Mouse (Mus musculus) layer of hippocampus, adult 18-20 months (tissue): Measurements from ENCODE around the gene Esam. TPM values are rescaled to one million over a fixed set of nuclear protein-coding genes. Genes with fewer than 3 reads are reported as not detected.

Experiments used
- DNase-seq, 2 experiments: peaks; one replicate each; pipeline ENCODE4 v3.0.0; 2022; ENCODE audit warnings: low spot score in 2 of 2
- long read RNA-seq: library from polyadenylated mRNA; stranded (forward); transcript quantifications from one replicate; pipeline ENCODE4 v2.0.0, GENCODE M21; 2021
- total RNA-seq, 2 experiments: library from RNA; stranded (reverse); gene quantifications; 2 replicates each; pipeline ENCODE4 v1.2.3; 2021

The Esam gene
- total RNA-seq = 10 to 100 TPM; 13.1 to 14.3 TPM
- long read RNA-seq, transcript Esam-201 (7 exons, 1,865 nt) = major isoform, 16 of 21 reads
- long read RNA-seq, partial matches to known transcripts = 1 of 21 reads
- long read RNA-seq, other reads (novel, unspliced or antisense) = 4 of 21 reads

DNA sequence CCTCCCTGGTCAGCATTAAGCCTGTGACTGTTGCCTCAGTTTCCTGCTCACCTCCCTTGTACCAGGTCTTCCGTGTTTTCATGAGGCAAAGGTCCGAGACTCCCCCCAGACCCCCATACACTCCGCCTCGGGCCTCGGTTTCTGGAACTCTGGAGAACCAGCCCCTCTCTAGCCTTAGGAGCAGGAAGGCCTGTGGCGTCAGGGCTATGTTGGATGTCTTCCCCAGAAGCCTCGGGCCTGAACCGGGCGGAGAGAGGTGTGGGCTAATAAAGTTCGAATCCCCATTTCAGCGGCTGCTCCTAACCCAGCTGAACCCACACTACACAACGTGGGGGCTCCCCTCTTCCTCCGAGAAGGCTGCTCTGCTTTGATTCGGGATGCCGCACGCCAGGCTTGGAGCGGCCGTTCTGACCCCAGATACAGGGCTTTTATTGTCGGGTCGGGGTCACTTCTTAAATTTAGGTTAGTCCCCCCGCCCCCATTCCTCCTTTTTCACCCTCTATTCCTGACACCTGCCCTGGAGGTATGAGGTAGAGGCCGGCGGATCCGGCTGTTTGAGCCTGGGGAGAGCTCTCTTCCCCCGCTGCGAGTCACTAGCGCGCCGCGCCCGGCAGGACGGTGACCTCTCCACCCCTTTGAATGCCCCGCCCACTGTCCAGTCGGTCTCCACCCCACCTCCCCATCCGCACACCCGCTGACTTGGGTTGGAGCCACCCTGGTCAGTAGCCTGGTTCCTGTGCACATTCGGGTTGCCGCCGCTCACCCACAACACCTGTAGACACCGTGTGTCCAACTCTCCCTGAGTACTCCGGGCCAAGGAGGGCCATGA, at the start of gene Esam:
Gene Esam, plus strand, starts transcription at position 683 of the 829 bp plus-strand sequence.
- no peak for DNase-seq

DNA sequence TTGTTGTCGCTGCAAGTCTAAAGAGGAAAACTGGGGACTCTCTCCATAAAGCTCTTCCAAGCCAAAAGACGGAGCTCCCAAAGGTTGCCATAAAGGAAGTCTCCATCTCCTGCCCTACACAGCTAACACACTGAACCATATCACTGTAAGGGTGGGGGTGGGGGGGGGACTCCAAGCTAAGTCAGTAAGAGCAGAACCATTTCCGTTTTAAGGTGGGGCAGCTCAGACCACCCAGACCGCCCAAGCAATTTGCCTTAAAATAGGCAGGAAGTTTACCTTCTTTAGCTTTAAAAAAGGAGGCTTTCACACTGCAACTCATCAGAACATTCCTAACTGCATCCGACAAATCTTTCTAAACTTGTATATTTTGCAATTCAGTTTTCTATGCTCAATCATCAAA, 42.7 kb upstream of the Esam start:
- no peak for DNase-seq

DNA sequence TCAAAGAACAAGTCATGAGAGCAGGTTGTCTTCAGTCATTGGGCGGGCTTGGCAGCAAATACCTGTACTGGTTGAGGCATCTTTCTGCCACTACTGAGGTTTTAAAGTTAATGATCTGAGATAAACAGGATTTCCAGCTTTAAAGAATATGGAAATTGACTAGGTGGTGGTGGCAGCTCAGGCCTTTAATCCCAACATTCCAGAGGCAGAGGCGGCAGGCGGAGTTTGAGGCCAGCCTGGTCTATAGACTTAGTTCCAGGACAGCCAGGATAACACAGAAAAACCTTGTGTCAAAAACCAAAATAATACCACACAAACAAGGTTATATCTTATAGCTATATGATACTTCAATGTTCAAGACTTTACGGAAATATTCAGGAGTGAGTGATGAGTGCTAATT, 39.8 kb upstream of the Esam start:
- DNase-seq = no peak

DNA sequence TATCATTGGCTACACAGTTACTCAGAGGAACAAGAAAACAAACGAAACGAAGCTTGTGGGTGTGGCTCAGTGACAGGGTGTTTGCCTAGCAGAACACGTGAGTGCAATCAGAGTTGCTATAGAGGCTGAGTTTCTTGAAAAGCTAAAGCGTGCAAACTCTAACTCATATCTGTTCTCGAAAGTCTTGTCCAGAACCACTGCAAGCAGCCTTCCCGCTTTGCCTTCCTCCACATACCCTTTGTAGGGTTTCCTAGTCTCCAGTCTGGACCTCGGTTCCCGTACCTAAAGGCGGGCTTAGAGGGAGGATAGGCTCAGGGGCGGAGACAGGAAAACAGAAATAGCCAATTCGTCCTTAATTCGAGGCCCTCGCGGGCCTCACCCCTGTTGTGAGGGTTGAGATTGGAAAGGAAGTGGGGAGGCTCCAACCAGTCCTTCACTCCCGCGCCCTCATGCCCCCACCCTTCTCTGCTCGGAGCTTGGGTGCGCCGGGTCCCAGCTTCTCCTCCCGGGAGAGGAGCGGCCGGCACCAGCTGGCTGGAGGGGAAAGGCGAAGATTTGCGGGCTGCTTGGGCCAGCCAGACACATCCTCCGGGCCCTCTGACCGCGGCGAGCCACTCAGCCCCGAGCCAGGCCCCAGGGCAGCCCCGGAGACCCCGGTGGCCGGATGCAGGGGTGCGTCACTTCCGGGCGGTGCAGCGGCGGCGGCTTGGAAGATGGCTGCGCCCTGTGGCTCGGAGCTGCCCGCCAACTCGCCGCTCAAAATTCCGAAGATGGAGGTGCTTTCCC, 39.1 kb upstream of the Esam start, which contains the start of gene Msantd2:
Gene Msantd2, plus strand, starts transcription at position 709 of the 786 bp plus-strand sequence.
- DNase-seq = peak; percentile 78 to 88

DNA sequence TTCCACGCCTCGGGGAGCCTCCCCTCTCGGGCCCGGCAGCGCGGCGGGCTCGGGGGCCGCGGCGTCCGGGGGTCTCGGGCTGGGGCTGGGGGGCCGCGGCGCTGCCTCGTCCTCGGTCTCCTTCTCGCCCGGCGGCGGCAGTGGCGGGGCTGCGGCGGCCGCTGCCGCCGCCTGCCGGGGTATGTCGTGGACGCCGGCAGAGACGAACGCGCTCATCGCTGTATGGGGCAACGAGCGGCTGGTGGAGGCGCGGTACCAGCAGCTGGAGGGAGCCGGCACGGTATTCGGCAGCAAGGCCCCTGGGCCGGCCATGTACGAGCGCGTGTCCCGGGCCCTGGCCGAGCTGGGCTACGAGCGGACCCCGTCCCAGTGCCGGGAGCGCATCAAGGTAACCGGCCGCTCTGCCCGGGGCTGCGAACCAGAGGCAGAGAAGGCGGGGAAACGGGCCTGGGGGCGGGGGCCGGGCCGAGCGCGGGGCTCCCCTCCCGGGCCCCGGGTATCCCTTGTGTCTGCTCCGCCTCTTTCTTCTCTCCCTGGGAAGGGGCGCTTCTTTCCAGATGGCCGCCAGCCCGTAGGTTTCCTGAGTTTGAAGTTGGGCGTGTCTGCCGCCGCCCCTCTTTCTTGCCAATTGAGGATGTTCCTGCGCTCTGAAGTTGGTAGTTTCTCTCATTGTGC, 38.3 kb upstream of the Esam start:
- peak in 1 of 2 experiments; percentile 23 for DNase-seq

DNA sequence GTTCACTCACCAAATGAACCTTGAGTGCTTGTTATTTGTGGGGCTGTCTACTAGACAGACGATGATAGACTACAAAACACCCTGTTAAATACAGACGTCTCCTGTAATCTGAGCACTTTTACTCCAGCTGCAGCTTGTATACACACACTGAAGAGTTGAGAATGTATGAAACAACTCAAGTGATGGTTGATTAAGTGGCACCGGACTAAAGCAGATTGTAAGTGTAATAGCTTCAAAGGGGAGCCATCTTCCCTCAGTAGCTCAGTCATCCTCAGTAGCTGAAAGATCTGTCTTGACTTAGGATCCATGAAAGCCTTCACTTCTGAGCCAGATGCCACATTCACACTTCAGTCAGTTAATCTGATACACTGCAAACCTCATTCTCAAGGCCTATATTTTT, 32.1 kb upstream of the Esam start:
- DNase-seq = no peak

DNA sequence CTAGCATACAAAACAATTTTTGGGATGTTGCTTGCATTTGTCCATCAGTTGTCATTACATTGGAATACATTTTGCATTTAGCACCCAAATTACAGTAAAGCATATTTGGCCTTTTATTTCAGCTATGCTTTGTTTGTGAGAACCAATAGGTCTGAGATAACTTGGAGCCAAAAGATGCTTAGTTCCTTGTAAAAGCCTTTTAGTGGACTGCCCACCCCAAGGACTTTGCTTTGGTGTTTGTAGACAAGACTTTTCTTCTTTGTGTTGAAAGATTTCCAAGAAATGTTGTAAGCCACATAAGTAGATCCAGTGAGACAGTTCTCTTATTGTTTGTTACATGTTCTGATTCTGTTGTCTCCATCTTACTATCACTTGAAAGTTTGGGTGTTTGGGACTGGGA, 31.6 kb upstream of the Esam start:
- no peak for DNase-seq

DNA sequence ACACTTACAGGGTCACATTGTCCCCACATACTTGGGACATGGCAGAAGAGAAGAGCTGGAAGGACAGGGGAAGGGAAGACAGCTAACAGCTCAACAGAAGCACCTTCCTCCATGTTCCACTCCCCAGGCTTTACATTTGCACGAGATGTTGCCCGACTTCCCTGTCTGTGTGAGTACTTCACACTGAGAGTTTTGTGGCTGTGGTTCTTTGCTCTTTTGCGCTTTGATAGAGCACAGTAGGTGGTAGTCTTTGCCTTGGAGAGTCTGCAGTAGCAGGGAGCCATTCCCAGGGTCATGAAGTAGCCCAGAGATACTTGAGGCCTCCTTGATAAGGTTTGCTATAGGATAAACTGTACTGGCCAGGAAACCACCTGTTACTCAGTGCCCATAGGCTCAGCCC, 27.7 kb upstream of the Esam start:
- no peak for DNase-seq

DNA sequence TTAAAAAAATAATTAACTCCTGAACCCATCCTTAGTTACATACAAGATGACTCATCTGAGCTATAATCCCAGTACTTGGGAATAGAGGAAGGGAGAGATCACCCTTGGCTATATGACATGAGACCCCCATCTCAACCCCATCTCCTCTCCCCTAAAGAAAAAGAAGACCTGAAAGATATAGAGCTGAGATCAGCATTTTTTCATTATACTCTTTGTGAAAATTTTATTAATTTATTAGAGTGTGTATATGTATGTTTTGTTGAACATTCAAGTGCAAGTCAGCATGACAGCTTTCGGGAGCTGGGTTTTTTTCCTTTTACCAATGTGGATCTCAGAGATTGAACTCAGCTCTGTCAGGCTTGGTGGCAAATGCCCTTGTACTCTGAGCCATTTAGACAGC, 26.7 kb upstream of the Esam start:
- DNase-seq = no peak

DNA sequence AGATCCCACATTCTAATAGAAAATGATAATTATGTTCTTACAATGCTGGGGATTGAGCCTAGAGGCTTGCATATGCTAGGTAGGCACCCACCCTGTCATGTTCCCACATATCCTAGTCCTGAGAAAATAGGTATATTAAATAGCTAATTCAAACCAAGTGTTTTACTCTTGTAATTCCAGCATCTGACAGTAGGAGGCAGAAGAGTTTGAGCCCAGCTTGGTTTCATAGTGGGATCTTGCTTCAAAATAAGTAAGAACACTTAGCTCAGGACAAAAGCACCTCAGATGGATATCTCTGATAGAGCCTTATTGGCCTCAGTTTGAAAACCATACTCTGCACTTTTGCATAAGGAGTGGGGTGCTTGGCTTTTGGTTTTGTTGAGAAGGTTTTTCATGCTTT, 23.5 kb upstream of the Esam start:
- no peak for DNase-seq

DNA sequence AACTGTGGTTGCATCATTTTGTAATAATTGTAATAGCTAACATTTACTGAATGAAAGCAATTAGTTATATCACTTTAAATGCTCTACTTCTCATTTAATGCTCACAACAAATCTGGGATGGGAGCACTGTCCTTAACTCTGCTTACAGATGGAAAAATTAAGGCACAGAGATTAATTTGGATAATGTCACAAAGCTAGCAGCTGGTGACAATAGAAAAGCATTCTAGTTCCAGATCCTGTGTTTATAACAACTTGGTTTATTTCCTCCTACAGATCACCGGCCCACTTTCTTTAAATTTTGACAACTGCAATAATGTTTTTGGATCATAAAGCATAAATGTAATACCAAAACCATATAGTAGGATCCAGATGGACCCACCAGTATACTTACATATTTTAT, 21.9 kb upstream of the Esam start:
- DNase-seq = peak in 1 of 2 experiments; percentile 54

DNA sequence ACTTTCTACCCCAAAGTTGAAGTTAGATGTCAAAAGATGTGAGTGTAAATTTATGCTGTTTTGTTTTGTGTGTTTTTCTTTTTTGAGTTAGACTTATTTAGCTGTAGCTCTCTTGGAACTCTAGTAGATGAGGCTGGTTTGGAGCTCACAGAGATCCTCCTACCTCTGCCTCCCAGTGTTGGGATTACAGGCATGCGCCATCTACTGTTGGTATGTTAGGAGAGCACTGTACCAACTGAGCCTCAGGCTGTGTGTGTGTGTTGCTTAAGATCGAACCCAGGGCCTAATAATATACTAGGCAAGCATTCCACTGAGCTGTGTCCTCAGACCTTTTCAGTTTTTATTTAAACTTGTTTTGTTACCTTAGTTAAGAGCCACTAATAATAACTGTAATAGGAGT, 15.8 kb upstream of the Esam start:
- DNase-seq = no peak

DNA sequence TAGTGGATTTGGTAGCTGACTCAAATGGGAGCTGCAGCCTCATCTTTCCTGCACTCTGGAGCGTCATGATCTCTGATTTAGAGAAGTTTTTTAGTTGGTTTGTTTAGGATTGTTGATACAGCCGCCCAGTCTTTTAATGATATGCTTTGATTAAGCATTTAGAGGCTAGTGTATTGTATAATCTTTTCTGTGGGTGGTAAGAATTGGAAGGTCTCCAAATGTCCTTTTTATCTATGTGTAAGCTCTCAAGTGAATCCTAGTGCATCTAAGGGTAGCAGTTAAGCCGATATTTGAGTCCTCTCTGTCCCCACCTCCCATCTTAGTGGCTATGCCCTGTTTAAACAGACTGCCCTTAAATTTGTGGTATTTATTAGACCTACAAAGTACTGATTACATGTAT, 13.4 kb upstream of the Esam start:
- no peak for DNase-seq

DNA sequence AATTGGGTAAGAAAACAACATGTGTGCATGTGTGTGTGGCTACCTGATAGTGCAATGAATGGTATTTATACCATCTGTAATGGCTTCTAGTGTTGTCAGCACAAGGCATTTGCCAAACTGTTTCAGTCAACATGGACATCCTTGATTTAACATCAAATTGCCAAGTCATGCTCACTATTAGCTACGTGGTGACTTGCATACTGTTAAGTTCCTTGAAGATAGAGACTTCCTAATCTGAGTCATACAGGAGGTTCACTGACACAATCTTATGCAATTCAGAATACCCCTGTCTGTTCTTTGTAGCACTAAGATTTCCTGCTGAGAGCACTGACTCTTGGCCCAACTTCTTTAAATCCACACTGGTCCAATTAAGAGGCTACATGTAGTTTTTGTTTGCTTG, 10.4 kb upstream of the Esam start:
- DNase-seq = no peak

DNA sequence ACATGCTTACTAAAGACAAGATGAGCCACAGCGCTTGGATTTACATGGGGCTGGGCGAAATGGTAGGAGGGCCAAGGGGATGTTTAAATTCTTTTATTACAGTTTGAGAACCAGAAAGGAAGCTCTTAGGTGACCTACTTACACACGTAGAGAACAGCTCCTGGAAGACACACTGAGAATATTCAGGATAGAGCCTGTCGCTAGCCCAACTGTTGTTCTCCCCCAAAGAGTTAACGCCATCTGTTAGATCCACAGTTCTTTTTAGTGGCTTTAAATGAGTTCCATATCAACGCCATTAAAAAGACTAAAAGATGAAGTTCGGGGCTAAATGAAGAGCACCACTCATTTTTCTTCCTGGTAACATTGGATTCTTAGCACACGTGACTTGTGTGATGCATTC, 8.9 kb upstream of the Esam start:
- peak in 1 of 2 experiments; percentile 60 for DNase-seq

DNA sequence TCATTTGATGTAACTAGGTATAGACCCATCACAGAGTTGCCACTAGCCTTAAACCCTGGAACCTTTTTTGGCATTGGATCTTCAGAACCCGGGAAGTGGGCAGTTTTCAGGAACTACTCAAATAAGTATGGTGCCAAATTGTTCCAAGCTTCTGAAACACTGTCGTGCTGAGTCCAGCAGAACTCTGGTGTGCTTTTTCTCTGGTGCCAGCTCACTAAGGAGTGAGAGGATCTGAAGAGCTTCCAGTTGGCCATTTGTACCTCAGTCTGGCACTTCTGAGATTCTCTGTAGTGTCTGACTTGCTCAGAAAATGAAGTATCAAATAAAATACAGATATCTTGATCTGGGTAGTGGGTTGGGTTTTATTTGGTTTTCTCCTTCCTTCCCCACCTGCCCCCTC, 7.9 kb upstream of the Esam start:
- DNase-seq = no peak

DNA sequence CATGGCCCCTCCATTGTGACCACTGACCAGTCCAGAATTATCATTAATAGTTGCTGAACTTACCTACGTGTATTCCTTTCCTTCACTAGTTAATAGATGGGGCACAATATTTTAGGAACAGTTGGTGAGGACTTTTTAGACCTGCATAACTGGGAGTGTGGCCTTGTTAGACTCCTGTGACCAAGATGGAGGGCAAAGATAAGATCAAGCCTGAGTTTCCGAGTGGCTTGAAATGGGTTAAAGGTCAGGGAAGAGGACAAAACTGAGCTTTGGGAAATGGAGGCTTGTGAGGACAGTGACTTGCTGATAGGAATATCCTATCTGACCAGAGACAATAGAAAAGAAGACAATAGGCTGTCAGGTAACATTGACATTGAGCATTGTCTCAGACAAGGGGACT, 2.4 kb upstream of the Esam start:
- no peak for DNase-seq

DNA sequence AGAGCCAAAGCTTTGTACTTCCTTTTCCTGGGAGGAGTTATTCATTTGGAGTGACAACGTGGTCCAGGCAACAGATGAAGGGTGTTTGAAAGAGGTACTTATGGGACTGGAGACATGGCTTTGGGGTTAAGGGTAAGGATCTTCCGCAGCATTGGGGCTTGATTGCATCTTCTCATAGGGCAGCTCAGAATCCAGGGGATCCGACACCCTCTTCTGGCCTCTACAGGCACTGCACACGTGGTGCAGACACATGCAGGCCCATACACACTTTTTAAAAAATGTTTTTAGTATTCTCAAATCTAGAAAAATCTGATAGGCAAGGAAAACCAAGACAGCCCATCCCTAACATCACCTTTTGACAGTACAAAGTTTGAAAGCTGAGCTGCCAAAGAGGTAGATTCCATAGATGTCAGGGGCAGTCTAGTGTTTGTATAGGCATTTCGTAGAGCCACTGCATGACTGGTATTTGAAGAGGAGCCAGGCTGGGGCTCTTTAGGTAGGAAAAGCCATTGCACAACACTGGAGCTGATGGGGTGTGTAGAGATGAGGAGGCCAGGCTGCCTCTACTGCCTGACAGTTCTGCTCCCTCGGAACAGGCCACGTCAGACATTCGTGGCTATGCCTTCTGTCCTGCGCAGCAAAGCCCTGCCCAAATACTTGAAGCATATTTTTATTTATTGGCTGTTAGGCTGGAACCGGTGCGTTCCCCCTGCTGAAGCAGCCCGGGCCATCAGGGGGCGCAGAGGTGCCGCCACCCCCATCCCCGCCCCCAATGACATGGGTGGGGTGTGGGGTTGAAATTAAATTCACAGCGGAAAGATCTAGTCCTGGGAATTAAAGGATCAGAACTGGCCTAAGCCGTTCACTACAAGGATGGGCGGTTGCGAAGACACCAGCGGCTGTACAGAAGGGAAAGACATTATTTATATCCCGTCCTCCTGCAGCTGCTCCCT, 1.2 kb upstream of the Esam start:
- DNase-seq = no peak

DNA sequence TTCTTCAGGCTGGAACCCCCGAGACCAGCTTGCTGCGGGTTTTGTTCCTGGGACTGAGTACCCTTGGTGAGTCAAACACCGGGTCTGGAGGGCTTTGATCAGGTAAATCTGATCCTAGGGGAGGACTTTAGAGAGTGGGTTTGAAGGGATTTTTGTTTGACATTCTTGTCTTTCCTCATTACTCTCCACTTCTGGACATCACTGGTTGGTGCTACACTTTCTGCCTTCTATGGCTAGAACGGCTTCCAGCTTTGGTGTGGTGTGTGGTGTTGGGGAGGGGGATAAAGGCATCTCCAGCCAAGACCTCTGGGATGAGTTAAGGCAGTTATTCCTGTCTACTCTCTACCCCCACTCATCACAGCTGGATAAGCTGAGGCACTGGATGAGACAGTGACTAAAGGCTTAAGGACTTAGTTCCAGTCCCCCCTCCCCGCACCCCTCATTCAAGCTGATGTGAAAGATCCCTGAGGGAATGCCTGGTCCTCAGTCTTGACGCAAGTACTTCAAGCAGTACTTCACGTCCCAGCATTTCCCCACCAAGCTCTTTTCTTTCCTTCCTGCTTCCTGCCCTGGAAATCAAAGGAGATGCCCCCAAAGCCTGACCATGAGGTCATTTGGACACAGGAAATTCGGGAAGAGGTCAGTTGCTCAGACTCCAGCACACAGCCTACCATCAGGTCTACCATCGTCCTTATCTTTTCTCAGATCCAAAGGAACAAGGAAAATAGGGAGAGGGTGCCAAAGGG, 520 bp downstream of the Esam start:
- DNase-seq = no peak
